Mouse (Mus musculus): ENCODE results near the gene Ptn. TPM values are rescaled to one million over a fixed set of nuclear protein-coding genes. Genes with fewer than 3 reads are reported as not detected.

Gene Ptn
- 0.68 and 0.75 TPM in 2 replicates for polyA plus RNA-seq (2011; ENCODE audit: insufficient read depth, insufficient read length, low read depth, missing spikeins)

- no peak within 1 kb of the TSS for H3K27ac ChIP-seq (ENCODE audit: insufficient read depth, low read length)
- H3K9ac ChIP-seq (ENCODE audit: low read depth, poor library complexity, severe bottlenecking), result no peak within 1 kb of the TSS
- H3K9me3 ChIP-seq (replicated peaks; ENCODE audit: control insufficient read depth, insufficient read depth, low read length, poor library complexity, severe bottlenecking), result no peaks in the 10 kb centered on the region
- H3K4me1 ChIP-seq (ENCODE audit: control insufficient read depth, insufficient read depth, low read length), result no peaks in the 10 kb centered on the region
- no peaks in the 10 kb centered on the region; the same call in 1 of the 2 replicates for H3K27me3 ChIP-seq (ENCODE audit: control insufficient read depth, insufficient read depth, low read length, poor library complexity, severe bottlenecking)
- H3K4me3 ChIP-seq (ENCODE audit: low read depth, low read length), result peak within 1 kb of the TSS; percentile 54
- no peaks in the 10 kb centered on the region for H3K36me3 ChIP-seq (ENCODE audit: control insufficient read depth, insufficient read depth, low read length, poor library complexity, severe bottlenecking)
- TF ChIP-seq POLR2A (IDR thresholded peaks at IDR 0.05; ENCODE audit: insufficient read depth, low read length) (no peak), CTCF (IDR thresholded peaks at IDR 0.05; ENCODE audit: low read depth, low read length) (no peak), EP300 (IDR thresholded peaks at IDR 0.05; ENCODE audit: insufficient read depth, low read depth, low read length) (no peak)
These were observed at the start of gene Ptn for GRCm38 (mm10) chr6:36809747-36810285. Ptn (minus strand) TSS chr6:36810220.

DNA sequence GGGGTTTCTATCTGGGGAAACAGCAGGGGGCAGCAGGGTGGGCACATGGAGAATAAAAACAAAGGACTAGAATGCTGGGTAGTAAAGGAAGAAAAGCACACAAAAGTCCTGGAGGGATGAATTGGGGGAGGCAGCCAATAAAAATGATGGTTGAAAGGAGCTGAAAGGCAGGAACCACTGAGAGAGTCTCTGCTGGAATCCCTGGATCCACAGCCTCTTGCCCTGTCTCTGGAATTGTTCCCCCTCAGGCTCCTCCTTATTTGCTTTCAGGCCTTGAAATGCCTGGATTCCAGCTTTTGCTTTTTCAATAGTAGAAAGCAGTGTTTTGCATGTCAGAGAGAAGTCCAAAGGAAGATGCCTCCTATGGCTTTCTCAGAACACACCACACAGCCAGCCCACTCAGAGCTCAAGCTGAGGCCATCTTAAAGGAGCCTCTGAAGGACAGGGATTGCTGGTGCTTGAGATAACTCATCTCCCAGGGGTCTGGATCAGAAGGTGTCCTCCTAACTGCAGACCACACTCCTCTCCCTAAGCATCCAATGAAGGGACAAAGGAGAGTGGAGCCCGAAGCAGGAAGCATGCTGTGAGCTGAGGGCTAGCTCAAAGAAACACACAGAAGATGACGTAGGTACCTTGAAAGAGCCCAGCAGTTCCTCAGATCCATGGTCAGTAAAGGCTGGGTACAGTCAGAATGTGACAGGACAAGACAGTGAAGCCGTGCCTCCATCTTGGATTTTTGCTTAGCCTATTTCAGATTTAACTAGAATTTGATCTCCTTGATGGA is 48.4 kb upstream of the Ptn start:
- H3K27ac ChIP-seq (ENCODE audit: insufficient read depth, low read length), result peak overlapping the region; percentile 89
- H3K4me1 ChIP-seq (ENCODE audit: control insufficient read depth, insufficient read depth, low read length), result peaks cover 2% of the 10 kb centered on the region
- no peak overlapping the region for H3K9ac ChIP-seq (ENCODE audit: low read depth, poor library complexity, severe bottlenecking)
- H3K36me3 ChIP-seq (ENCODE audit: control insufficient read depth, insufficient read depth, low read length, poor library complexity, severe bottlenecking), result no peaks in the 10 kb centered on the region
- H3K4me3 ChIP-seq (ENCODE audit: low read depth, low read length), result no peak overlapping the region
- no peaks in the 10 kb centered on the region for H3K9me3 ChIP-seq (replicated peaks; ENCODE audit: control insufficient read depth, insufficient read depth, low read length, poor library complexity, severe bottlenecking)
- no peaks in the 10 kb centered on the region for H3K27me3 ChIP-seq (ENCODE audit: control insufficient read depth, insufficient read depth, low read length, poor library complexity, severe bottlenecking)
- no peak for TF ChIP-seq POLR2A (IDR thresholded peaks at IDR 0.05; ENCODE audit: insufficient read depth, low read length)
- no peak for TF ChIP-seq EP300 (IDR thresholded peaks at IDR 0.05; ENCODE audit: insufficient read depth, low read depth, low read length)
- no peak for TF ChIP-seq CTCF (IDR thresholded peaks at IDR 0.05; ENCODE audit: low read depth, low read length)

DNA sequence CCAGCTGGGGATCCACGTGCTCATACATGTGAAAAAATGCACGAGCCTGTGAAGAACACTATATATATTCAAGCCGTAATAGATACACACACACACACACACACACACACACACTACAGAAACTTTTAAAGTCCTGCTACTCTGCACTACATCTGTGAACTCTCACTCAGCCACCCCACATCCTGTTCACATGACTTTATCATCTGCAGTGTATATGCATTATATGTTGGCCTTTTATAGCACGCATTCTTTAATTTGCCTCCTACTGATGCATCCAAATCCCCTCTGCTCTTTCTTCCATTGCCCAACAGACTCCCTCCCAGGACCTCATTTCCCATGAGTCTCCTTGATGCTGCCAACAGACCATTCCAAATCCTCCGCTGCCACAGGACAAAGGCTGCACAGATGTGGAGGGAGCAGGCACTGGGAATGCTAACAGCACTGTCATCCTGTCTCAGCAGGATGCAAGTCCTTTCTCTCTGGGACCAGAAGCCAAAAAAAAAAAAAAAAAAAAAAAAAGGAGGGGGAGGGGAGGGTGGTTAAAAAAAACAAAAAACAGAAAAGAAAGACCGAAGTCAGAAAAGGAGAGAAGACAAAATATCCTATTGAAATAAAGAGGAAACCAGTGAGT is 47.7 kb upstream of the Ptn start:
- Histone ChIP-seq H3K27ac (ENCODE audit: insufficient read depth, low read length) (no peak overlapping the region), H3K36me3 (ENCODE audit: control insufficient read depth, insufficient read depth, low read length, poor library complexity, severe bottlenecking) (no peaks in the 10 kb centered on the region), H3K4me3 (ENCODE audit: low read depth, low read length) (no peak overlapping the region), H3K27me3 (ENCODE audit: control insufficient read depth, insufficient read depth, low read length, poor library complexity, severe bottlenecking) (no peaks in the 10 kb centered on the region), H3K9ac (ENCODE audit: low read depth, poor library complexity, severe bottlenecking) (no peak overlapping the region), H3K9me3 (replicated peaks; ENCODE audit: control insufficient read depth, insufficient read depth, low read length, poor library complexity, severe bottlenecking) (no peaks in the 10 kb centered on the region), H3K4me1 (ENCODE audit: control insufficient read depth, insufficient read depth, low read length) (peaks cover 2% of the 10 kb centered on the region)
- TF ChIP-seq POLR2A (IDR thresholded peaks at IDR 0.05; ENCODE audit: insufficient read depth, low read length) (no peak), EP300 (IDR thresholded peaks at IDR 0.05; ENCODE audit: insufficient read depth, low read depth, low read length) (peak; percentile 59; the same call in 1 of the 2 replicates)

DNA sequence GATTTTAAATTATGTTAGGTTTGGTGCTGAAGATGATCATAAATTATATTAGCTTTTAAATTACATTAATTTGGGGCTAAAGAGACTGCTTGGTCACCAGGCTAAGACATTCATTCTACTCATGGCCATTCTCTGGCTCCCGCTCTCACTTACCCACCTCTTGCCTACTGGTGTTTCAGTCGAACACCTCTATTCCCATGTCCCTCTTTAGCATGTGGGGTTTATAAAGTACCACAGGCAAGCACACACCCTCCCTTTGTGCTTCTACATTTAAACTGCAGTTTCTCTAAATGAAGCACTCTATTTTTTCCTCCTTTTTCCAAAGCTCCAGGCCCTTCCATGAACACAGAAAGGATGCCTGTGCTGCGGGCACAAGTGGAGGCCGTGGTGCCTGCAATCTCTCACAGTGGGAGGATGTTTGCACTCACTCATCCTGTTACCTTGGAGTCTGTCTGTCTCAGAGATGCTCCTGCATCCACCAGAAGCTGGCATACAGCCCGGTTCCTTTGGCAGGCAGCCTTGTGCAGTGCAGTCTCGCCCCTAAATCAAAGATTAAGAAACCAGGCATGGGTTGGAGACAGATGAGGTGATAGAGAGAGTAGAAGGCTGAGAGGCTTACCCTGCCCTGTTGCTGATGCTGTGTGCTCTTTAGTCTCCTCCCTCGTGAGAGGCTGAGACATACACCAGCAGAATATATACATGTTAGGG is 40.6 kb upstream of the Ptn start:
- H3K4me1 ChIP-seq (ENCODE audit: control insufficient read depth, insufficient read depth, low read length), result no peaks in the 10 kb centered on the region
- H3K9ac ChIP-seq (ENCODE audit: low read depth, poor library complexity, severe bottlenecking), result no peak overlapping the region
- H3K27me3 ChIP-seq (ENCODE audit: control insufficient read depth, insufficient read depth, low read length, poor library complexity, severe bottlenecking), result no peaks in the 10 kb centered on the region
- no peak overlapping the region for H3K4me3 ChIP-seq (ENCODE audit: low read depth, low read length)
- H3K36me3 ChIP-seq (ENCODE audit: control insufficient read depth, insufficient read depth, low read length, poor library complexity, severe bottlenecking), result no peaks in the 10 kb centered on the region
- no peaks in the 10 kb centered on the region for H3K9me3 ChIP-seq (replicated peaks; ENCODE audit: control insufficient read depth, insufficient read depth, low read length, poor library complexity, severe bottlenecking)
- TF ChIP-seq CTCF (IDR thresholded peaks at IDR 0.05; ENCODE audit: low read depth, low read length), result no peak
- TF ChIP-seq EP300 (IDR thresholded peaks at IDR 0.05; ENCODE audit: insufficient read depth, low read depth, low read length), result no peak
- TF ChIP-seq POLR2A (IDR thresholded peaks at IDR 0.05; ENCODE audit: insufficient read depth, low read length), result no peak
- H3K27ac ChIP-seq (ENCODE audit: insufficient read depth, low read length), result no peak overlapping the region

GRCm38 (mm10) chr6:36845288-36845687 is 35.3 kb upstream of the Ptn start:
- TF ChIP-seq EP300 (IDR thresholded peaks at IDR 0.05; ENCODE audit: insufficient read depth, low read depth, low read length), result no peak
- TF ChIP-seq CTCF (IDR thresholded peaks at IDR 0.05; ENCODE audit: low read depth, low read length), result no peak
- TF ChIP-seq POLR2A (IDR thresholded peaks at IDR 0.05; ENCODE audit: insufficient read depth, low read length), result no peak
- H3K9ac ChIP-seq (ENCODE audit: low read depth, poor library complexity, severe bottlenecking), result no peak overlapping the region
- H3K27ac ChIP-seq (ENCODE audit: insufficient read depth, low read length), result no peak overlapping the region
- H3K27me3 ChIP-seq (ENCODE audit: control insufficient read depth, insufficient read depth, low read length, poor library complexity, severe bottlenecking), result no peaks in the 10 kb centered on the region
- H3K4me1 ChIP-seq (ENCODE audit: control insufficient read depth, insufficient read depth, low read length), result no peaks in the 10 kb centered on the region
- H3K36me3 ChIP-seq (ENCODE audit: control insufficient read depth, insufficient read depth, low read length, poor library complexity, severe bottlenecking), result no peaks in the 10 kb centered on the region
- no peak overlapping the region for H3K4me3 ChIP-seq (ENCODE audit: low read depth, low read length)
- H3K9me3 ChIP-seq (replicated peaks; ENCODE audit: control insufficient read depth, insufficient read depth, low read length, poor library complexity, severe bottlenecking), result no peaks in the 10 kb centered on the region
